Mouse (Mus musculus): ENCODE data around the gene Phldb2. TPM values are rescaled to one million over a fixed set of nuclear protein-coding genes. Genes with fewer than 3 reads are reported as not detected.
A peak's percentile ranks its signal among the peaks of the same experiment; 100 is the strongest.

Gene Phldb2
- polyA plus RNA-seq, 1 experiment from 2014 or later = 9.8 TPM

GRCm38 (mm10) chr16:45956390-45956950, 3.1 kb upstream of the Phldb2 start:
- DNase-seq = no peak
- ATAC-seq = no peak
- Histone ChIP-seq H3K4me2 (ENCODE audit: low read depth, low read length) (no peak overlapping the region), H3K9me3 (ENCODE audit: low read length) (no peaks in the 10 kb centered on the region), H3K27me3 (ENCODE audit: insufficient read depth, low read length) (no peaks in the 10 kb centered on the region), H3K4me3 (ENCODE audit: low read depth, low read length) (no peak overlapping the region), H3K27ac (ENCODE audit: low read depth) (no peak overlapping the region), H3K9ac (replicated peaks) (no peak overlapping the region), H3K36me3 (replicated peaks; ENCODE audit: insufficient read depth, low read length) (no peaks in the 10 kb centered on the region), H3K4me1 (ENCODE audit: insufficient read depth) (no peaks in the 10 kb centered on the region)
- WGBS (ENCODE audit: insufficient replicate concordance) = 74% methylated on average over 4 of the region's 4 CpGs
- TF ChIP-seq EP300 (IDR thresholded peaks at IDR 0.05; ENCODE audit: low read depth) = no peak
- no peak for TF ChIP-seq CTCF (IDR thresholded peaks at IDR 0.05; ENCODE audit: low read depth)

GRCm38 (mm10) chr16:45952501-45952900, 897 bp downstream of the Phldb2 start:
- no peaks in the 10 kb centered on the region for H3K36me3 ChIP-seq (replicated peaks; ENCODE audit: insufficient read depth, low read length)
- peak overlapping the region; percentile 42 for H3K4me3 ChIP-seq (ENCODE audit: low read depth, low read length)
- no peak for DNase-seq
- WGBS (ENCODE audit: insufficient replicate concordance) = 29% methylated on average over 5 of the region's 5 CpGs
- H3K9me3 ChIP-seq (ENCODE audit: low read length) = no peaks in the 10 kb centered on the region
- H3K27ac ChIP-seq (ENCODE audit: low read depth) = peak overlapping the region; percentile 68
- H3K27me3 ChIP-seq (ENCODE audit: insufficient read depth, low read length) = no peaks in the 10 kb centered on the region
- H3K4me2 ChIP-seq (ENCODE audit: low read depth, low read length) = peak overlapping the region; percentile 64
- TF ChIP-seq EP300 (IDR thresholded peaks at IDR 0.05; ENCODE audit: low read depth) (no peak), CTCF (IDR thresholded peaks at IDR 0.05; ENCODE audit: low read depth) (no peak)
- no peak overlapping the region for H3K9ac ChIP-seq (replicated peaks)
- no peaks in the 10 kb centered on the region for H3K4me1 ChIP-seq (ENCODE audit: insufficient read depth)
- peak; percentile 79 for ATAC-seq

GRCm38 (mm10) chr16:45952035-45952434, 1.4 kb downstream of the Phldb2 start:
- Histone ChIP-seq H3K27ac (ENCODE audit: low read depth) (peak overlapping the region; percentile 68), H3K9me3 (ENCODE audit: low read length) (no peaks in the 10 kb centered on the region), H3K4me3 (ENCODE audit: low read depth, low read length) (peak overlapping the region; percentile 42; the same call in 1 of the 2 replicates), H3K4me2 (ENCODE audit: low read depth, low read length) (peak overlapping the region; percentile 64), H3K4me1 (ENCODE audit: insufficient read depth) (no peaks in the 10 kb centered on the region), H3K36me3 (replicated peaks; ENCODE audit: insufficient read depth, low read length) (no peaks in the 10 kb centered on the region), H3K27me3 (ENCODE audit: insufficient read depth, low read length) (no peaks in the 10 kb centered on the region), H3K9ac (replicated peaks) (0 out of 2 replicates have a peak overlapping the region, but pooled peaks have one; percentile 0)
- peak; percentile 71 for ATAC-seq
- 26% methylated on average over 2 of the region's 2 CpGs for WGBS (ENCODE audit: insufficient replicate concordance)
- TF ChIP-seq EP300 (IDR thresholded peaks at IDR 0.05; ENCODE audit: low read depth) = no peak
- no peak for TF ChIP-seq CTCF (IDR thresholded peaks at IDR 0.05; ENCODE audit: low read depth)
- DNase-seq = no peak

GRCm38 (mm10) chr16:45946335-45946734, 7.1 kb downstream of the Phldb2 start:
- Histone ChIP-seq H3K9me3 (ENCODE audit: low read length) (no peaks in the 10 kb centered on the region), H3K36me3 (replicated peaks; ENCODE audit: insufficient read depth, low read length) (no peaks in the 10 kb centered on the region), H3K9ac (replicated peaks) (no peak overlapping the region), H3K4me2 (ENCODE audit: low read depth, low read length) (peak overlapping the region; percentile 50), H3K4me3 (ENCODE audit: low read depth, low read length) (no peak overlapping the region), H3K4me1 (ENCODE audit: insufficient read depth) (no peaks in the 10 kb centered on the region), H3K27me3 (ENCODE audit: insufficient read depth, low read length) (no peaks in the 10 kb centered on the region), H3K27ac (ENCODE audit: low read depth) (peak overlapping the region; percentile 16)
- TF ChIP-seq CTCF (IDR thresholded peaks at IDR 0.05; ENCODE audit: low read depth) (no peak), EP300 (IDR thresholded peaks at IDR 0.05; ENCODE audit: low read depth) (no peak)
- ATAC-seq (no peak), DNase-seq (no peak)
- WGBS (ENCODE audit: insufficient replicate concordance) = 77% methylated on average over 2 of the region's 2 CpGs

GRCm38 (mm10) chr16:45945649-45946048, 7.7 kb downstream of the Phldb2 start:
- no peaks in the 10 kb centered on the region for H3K9me3 ChIP-seq (ENCODE audit: low read length)
- TF ChIP-seq EP300 (IDR thresholded peaks at IDR 0.05; ENCODE audit: low read depth) (no peak), CTCF (IDR thresholded peaks at IDR 0.05; ENCODE audit: low read depth) (no peak)
- DNase-seq = no peak
- H3K27ac ChIP-seq (ENCODE audit: low read depth) = peak overlapping the region; percentile 16
- H3K4me1 ChIP-seq (ENCODE audit: insufficient read depth) = no peaks in the 10 kb centered on the region
- ATAC-seq = peak; percentile 24
- H3K36me3 ChIP-seq (replicated peaks; ENCODE audit: insufficient read depth, low read length) = no peaks in the 10 kb centered on the region
- no peak overlapping the region for H3K9ac ChIP-seq (replicated peaks)
- 0 out of 2 replicates have a peak overlapping the region, but pooled peaks have one; percentile 3 for H3K4me3 ChIP-seq (ENCODE audit: low read depth, low read length)
- H3K4me2 ChIP-seq (ENCODE audit: low read depth, low read length) = peak overlapping the region; percentile 50
- WGBS (ENCODE audit: insufficient replicate concordance) = 78% methylated on average over 5 of the region's 5 CpGs
- H3K27me3 ChIP-seq (ENCODE audit: insufficient read depth, low read length) = no peaks in the 10 kb centered on the region

- 46% methylated on average over 11 of the region's 11 CpGs for WGBS (ENCODE audit: insufficient replicate concordance)
- ATAC-seq = peak; percentile 99
- H3K4me1 ChIP-seq (ENCODE audit: insufficient read depth) = no peaks in the 10 kb centered on the region
- no peaks in the 10 kb centered on the region for H3K9me3 ChIP-seq (ENCODE audit: low read length)
- peak overlapping the region; percentile 50 for H3K4me2 ChIP-seq (ENCODE audit: low read depth, low read length)
- H3K27ac ChIP-seq (ENCODE audit: low read depth) = peak overlapping the region; percentile 74
- H3K9ac ChIP-seq (replicated peaks) = no peak overlapping the region
- H3K36me3 ChIP-seq (replicated peaks; ENCODE audit: insufficient read depth, low read length) = no peaks in the 10 kb centered on the region
- DNase-seq = peak; percentile 67
- no peaks in the 10 kb centered on the region for H3K27me3 ChIP-seq (ENCODE audit: insufficient read depth, low read length)
- TF ChIP-seq CTCF (IDR thresholded peaks at IDR 0.05; ENCODE audit: low read depth) (no peak), EP300 (IDR thresholded peaks at IDR 0.05; ENCODE audit: low read depth) (no peak)
- 0 out of 2 replicates have a peak overlapping the region, but pooled peaks have one; percentile 7 for H3K4me3 ChIP-seq (ENCODE audit: low read depth, low read length)
These were observed 8.2 kb downstream of the Phldb2 start for GRCm38 (mm10) chr16:45945174-45945631.

All from liver, postnatal 0 days (tissue).